Mouse (Mus musculus) cortical plate, adult 2 months (tissue): ENCODE measurements around the gene Gsc2.
A peak's percentile ranks its signal among the peaks of the same experiment; 100 is the strongest.

Source experiments
- CTCF ChIP-seq: fragments of 200-500 bp; IDR thresholded peaks from 2 replicates; pipeline ENCODE4 v1.5.1; 2011; ENCODE audit warnings: mild to moderate bottlenecking, control low read depth, low read length; ENCODE audit not compliant: insufficient read depth; ENCODE audit errors: extremely low read depth
- POLR2A ChIP-seq: fragments of 200-500 bp; IDR thresholded peaks from 2 replicates; pipeline ENCODE4 v1.6.1; 2011; ENCODE audit warnings: mild to moderate bottlenecking, low read length, control low read depth; ENCODE audit not compliant: insufficient read depth; ENCODE audit errors: extremely low read depth

DNA sequence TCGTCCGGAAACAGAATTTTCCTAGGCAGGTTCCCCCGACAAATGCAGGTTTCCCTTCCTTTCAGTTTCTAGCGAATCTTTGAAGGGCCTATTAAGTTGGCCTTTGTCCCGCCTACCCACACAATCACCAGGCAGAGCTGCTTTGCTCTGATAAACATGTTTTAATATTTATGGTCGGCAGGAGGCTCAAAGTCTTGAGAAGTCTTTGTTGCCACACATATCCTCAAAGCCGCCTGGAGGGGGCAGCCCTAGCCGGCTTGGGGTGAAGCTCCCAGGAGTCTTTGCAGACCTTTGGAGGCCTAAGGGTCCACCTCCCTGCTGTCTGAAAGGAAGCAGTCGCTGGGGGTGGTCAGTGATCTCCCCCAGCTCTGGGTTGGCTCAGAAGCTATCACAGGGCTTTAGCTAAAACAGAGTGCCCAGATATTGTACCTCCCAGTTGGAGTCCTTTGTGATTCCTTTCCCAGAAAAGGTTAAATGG is 13.8 kb upstream of the Gsc2 start:
- TF ChIP-seq CTCF: peak; percentile 46
- TF ChIP-seq POLR2A: no peak
